Mouse (Mus musculus): ENCODE data around the gene Fcgr1.

DNA sequence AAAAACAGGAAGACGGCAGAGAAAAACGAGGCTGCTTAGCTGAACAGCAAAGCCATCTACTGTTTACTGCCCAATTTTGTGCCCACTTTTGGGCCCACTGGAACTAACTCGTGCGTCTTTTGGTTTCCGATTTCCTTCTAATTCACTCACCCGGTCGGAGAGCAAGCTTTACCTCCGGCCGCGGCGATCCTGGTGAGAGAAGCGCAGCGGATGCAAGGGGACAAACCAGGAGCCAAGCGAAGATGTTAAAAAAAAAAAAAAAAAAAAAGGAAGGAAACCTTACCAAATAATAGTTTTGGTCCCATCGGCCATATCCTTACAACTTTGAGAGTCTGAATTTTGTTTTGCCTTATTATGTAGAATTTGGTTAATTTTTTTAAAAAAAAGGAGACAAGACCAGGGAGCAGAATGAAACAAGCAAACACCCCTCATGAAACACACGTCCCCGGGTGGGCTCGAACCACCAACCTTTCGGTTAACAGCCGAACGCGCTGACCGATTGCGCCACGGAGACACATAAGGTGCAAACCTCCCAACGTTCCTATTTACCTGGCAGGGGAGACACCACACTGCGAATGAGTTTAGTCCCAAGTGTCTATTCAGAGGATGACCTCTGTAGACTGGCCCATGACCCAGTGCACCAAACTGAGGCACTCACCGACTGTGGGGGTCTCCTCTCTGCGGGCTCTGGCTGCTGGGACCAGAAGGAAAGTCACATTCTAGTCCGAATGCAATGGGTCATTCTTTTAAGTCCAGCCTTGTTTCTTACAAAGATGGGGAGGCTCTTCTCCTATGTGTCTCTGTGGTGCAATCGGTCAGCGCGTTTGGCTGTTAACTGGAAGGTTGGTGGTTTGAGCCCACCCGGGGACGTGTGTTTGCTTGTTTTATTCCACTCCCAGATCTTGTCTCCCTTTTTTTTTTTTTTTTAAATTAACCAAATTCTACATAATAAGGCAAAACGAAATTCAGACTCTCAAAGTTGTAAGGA lies 40.7 kb upstream of the Fcgr1 start:
- TF ChIP-seq CTCF (IDR thresholded peaks at IDR 0.05; ENCODE audit: low read depth, low read length), result no peak
- TF ChIP-seq POLR2A (IDR thresholded peaks at IDR 0.05; ENCODE audit: insufficient read depth, low read length), result no peak
- 0 out of 2 replicates have a peak, but pooled peaks have one; percentile 40 for TF ChIP-seq EP300 (IDR thresholded peaks at IDR 0.05; ENCODE audit: insufficient read depth, low read depth, low read length)
